Mouse (Mus musculus): ENCODE data around the gene Gadd45a. TPM values are rescaled to one million over a fixed set of nuclear protein-coding genes. Genes with fewer than 3 reads are reported as not detected.
"Not testable (repeated sequence)": the region's sequence is repeated elsewhere in the genome, so short reads cannot be mapped to it uniquely, and the experiment has no call there.

The Gadd45a gene
- total RNA-seq, 2 experiments from 2014 or later = 16.8 to 19.3 TPM

DNA sequence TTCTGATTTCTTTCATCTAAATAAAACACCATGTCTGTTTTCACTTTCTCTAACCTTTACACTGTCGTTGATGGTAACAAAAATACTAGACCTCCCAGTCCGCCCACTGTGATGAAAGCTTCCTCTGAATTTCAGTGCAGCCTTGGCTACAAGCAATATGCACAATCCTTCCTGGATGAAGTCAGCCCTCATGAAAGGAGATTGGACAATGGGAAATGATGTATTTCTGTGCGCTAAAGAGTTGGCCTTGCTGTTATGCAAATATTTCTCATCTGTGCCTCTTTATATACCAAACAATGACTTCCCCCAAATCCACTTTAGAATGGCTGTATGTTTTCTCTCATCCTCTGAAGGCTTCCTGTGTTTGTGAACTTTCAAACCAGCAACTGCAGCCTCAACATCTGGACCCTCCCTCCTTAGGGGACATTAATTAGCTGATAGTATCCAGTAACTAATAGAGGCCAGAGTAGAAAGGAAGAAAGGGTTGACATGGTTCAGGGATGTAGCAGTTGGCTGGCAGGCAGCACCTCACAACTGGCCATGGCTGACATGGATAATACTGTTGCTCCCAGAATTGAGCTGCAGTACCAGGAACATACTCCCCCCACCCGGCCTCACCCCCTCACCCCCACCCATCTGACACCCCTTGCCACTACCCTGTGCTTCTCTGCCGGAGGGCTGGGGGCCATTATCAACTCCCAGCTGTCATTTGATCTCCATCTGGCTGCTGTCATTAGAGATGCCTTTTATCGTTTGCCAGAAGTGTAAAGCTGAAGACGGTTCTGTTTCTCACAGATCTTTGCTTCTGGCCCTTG lies 11.8 kb upstream of the Gadd45a start:
- DNase-seq = no peak
- intact Hi-C loops (cut with DNase I) = no loop called here

GRCm38 (mm10) chr6:67048052-67048691 lies 10.9 kb upstream of the Gadd45a start:
- DNase-seq = no peak
- intact Hi-C loops (cut with DNase I) = no loop called here

DNA sequence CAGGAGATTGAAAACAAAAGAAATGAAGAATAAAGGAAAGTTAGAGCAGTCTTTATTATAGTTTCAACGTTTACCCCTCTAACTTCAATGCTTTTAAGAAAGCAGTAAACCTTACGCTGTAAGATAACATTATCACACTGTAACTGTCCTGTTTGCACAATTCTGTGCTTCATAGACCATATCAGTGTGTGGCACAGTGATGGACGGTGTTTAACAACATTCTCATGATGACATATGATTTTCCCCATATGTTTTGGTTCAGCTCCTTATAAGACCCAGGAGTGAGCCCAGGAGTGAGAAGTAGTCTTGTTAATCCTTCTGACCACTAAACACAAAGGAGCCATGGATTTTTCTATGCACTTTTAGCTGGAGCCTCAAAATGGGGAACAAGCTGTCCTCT lies 9.7 kb upstream of the Gadd45a start:
- intact Hi-C loops (cut with DNase I) = no loop called here

GRCm38 (mm10) chr6:67045424-67045823 lies 8.2 kb upstream of the Gadd45a start:
- intact Hi-C loops (cut with DNase I) = no loop called here

More for the DNA sequence above, 9.7 kb upstream of the Gadd45a start:
- DNase-seq = no peak

GRCm38 (mm10) chr6:67040904-67041410 lies 3.7 kb upstream of the Gadd45a start:
- no peak for DNase-seq
- intact Hi-C loops (cut with DNase I) = no loop called here

More at GRCm38 (mm10) chr6:67045424-67045823, 8.2 kb upstream of the Gadd45a start:
- no peak for DNase-seq

DNA sequence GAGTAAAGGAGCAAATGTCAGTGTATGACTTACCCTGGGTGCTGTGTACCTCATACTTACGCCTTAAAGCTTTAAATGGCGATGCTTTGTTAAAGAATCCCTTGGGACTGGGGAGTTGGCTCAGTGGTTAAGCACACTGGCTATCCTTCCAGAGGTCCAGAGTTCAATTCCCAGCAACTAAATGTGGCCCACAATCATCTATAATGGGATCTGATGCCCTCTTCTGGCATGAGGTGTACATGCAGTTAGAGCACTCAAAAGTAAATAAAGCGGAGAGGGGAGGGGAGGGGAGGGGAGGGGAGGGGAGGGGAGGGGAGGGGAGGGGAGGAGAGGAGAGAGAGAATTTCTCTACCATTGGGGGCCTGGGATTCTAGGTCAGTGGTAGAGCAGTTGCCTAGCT lies 1.7 kb upstream of the Gadd45a start:
- no peak for DNase-seq
- intact Hi-C loops (cut with DNase I) = loop anchor here (1.0 to 5.0 kb wide), 3 partner anchors 43 to 228 kb away; no protein-coding TSS in a partner anchor

GRCm38 (mm10) chr6:67036356-67036811 lies 873 bp downstream of the Gadd45a start:
- DNase-seq = peak; percentile 91 to 92
- intact Hi-C loops (cut with DNase I) = loop anchor here (1.0 to 5.0 kb wide), 6 partner anchors 74 to 231 kb away; partner anchors contain the start of gene Gng12

- intact Hi-C loops (cut with DNase I) = loop anchor here (1.0 to 5.0 kb wide), 6 partner anchors 73 to 232 kb away; partner anchors contain the start of gene Gng12
- peak in 1 of 2 experiments; percentile 45 for DNase-seq
These were observed 1.6 kb downstream of the Gadd45a start for GRCm38 (mm10) chr6:67035388-67036299.

- intact Hi-C loops (cut with DNase I) = loop anchor here (5.0 kb wide), 2 partner anchors 192 to 233 kb away; no protein-coding TSS in a partner anchor
- no peak for DNase-seq
These were observed 2.7 kb downstream of the Gadd45a start for GRCm38 (mm10) chr6:67034331-67035130.

DNA sequence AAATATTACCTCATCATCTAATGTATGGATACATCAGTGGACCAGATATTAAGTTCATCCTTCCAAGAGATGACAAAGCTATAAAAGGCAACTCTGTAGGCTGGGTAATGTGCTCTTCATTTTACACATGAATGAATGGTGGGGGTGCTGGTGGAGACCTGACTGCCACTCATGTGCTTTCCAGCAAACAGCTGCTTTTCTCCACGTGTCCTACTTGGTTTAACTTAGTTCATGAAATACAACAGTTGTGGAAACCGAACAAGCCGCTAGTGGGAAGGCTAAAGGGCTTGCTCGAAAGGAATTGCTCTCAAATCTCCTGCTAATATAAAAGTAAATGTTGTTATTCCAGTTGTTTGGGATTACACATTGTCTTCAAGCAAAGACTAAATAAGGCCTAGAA lies 3.7 kb downstream of the Gadd45a start:
- intact Hi-C loops (cut with DNase I) = no loop called here
- DNase-seq = no peak

DNA sequence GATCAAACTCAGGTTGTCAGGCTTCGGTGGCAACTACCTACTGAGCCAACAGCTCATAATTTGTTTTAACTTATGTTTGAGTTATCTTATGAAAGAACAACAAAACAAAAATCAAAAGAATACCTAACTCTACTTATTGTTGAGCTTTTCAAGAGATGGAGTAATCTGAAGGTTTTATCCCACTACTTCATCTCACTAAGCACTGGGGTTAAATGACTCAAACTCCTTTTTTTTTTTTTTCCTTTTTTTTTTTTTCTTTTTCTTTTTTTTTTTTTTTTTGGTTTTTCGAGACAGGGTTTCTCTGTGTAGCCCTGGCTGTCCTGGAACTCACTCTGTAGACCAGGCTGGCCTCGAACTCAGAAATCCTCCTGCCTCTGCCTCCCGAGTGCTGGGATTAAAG lies 4.3 kb downstream of the Gadd45a start:
- DNase-seq; intact Hi-C loops (cut with DNase I): not testable (repeated sequence)

DNA sequence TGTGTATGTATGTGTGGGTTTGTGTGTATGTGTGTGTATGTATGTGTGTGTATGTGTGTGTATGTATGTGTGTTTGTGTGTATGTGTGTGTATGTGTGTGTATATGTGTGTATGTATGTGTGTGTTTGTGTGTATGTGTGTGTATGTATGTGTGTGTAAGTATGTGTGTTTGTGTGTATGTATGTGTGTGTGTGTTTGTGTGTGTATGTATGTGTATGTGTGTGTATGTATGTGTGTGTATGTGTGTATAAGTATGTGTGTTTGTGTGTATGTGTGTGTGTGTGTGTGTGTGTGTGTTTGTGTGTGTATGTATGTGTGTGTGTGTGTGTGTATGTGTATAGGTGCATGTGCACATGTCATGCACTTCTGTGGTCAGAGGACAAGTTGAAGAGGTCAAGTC lies 4.7 kb downstream of the Gadd45a start:
- intact Hi-C loops (cut with DNase I) = not testable (repeated sequence)

GRCm38 (mm10) chr6:67030846-67031245 lies 6.4 kb downstream of the Gadd45a start:
- intact Hi-C loops (cut with DNase I) = no loop called here
- DNase-seq = no peak

More for the DNA sequence above, 4.7 kb downstream of the Gadd45a start:
- DNase-seq = not testable (repeated sequence)

GRCm38 (mm10) chr6:67030416-67030815 lies 6.8 kb downstream of the Gadd45a start:
- DNase-seq = no peak
- intact Hi-C loops (cut with DNase I) = no loop called here

- intact Hi-C loops (cut with DNase I) = no loop called here
- no peak for DNase-seq
These were observed 7.3 kb downstream of the Gadd45a start for GRCm38 (mm10) chr6:67029987-67030386.

DNA sequence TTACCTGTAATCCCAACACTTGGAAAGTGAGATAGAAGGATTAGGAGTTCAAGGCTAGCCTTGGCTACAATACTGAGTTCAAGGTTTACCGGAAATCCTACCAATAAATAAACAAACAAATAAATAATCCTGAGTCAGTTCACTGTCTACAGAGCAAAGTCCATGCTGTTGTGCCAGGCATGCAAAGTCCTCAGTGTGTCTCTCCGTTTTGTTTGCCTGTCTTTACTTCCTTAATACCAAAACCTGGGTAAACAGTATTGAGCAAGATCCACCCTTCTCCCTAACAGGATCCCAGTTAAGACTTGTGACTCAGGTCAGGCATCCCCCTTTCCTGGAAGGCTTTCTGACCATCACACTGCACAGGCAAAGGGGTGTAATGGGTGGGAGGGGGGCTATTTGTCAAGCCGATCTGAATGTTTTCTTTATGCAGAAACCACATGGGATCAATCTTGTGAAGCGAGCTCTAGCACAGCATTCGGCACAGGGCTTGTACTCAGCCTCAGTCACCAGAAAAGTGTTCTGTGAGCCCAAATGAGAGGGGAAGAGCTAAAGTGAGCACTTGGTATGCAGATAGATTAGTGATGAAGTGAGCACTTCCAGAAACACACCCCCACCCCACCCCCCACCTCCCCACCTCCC lies 7.8 kb downstream of the Gadd45a start:
- no peak for DNase-seq
- intact Hi-C loops (cut with DNase I) = no loop called here

- DNase-seq = no peak
- intact Hi-C loops (cut with DNase I) = no loop called here
These were observed 9.7 kb downstream of the Gadd45a start for GRCm38 (mm10) chr6:67027438-67028142.

DNA sequence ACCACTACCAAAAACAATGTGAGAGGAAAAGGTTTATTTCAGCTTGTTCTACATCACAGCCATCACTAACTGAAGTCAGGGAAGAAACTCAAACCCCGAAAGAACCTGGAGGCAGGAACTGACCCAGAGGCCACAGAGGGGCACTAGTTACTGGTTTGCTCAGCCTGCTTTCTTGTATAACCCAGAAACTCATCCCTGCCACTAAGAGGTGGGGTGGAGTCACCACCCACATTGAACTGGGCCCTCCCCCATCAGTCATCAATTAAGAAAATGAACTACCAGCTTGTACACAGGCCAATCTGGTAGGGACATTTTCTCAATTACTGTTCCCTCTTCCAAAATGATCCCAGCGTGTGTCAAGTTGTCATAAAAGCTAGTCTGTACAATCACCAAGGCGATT lies 10.6 kb downstream of the Gadd45a start:
- no peak for DNase-seq
- intact Hi-C loops (cut with DNase I) = no loop called here

Measured in heart, postnatal 10 days (tissue).